Mouse (Mus musculus) lung, postnatal 14 days (tissue): Measurements from ENCODE around the gene Adgrg3.

Experiments used
- DNase-seq: peaks from one replicate; pipeline ENCODE4 v3.0.0; 2021

Adgrg3 gene

GRCm38 (mm10) chr8:94992996-94993724, 24.3 kb upstream of the Adgrg3 start:
- DNase-seq = no peak

- peak; percentile 44 for DNase-seq
These were observed 23.5 kb upstream of the Adgrg3 start for GRCm38 (mm10) chr8:94994006-94994405.

GRCm38 (mm10) chr8:94994510-94994909, 23.0 kb upstream of the Adgrg3 start:
- no peak for DNase-seq

GRCm38 (mm10) chr8:94995336-94995893, 22.1 kb upstream of the Adgrg3 start:
- no peak for DNase-seq

GRCm38 (mm10) chr8:94996037-94996436, 21.5 kb upstream of the Adgrg3 start:
- no peak for DNase-seq

GRCm38 (mm10) chr8:94996899-94997856, 20.3 kb upstream of the Adgrg3 start:
- DNase-seq = no peak

- no peak for DNase-seq
These were observed 19.6 kb upstream of the Adgrg3 start for GRCm38 (mm10) chr8:94997857-94998243.

- DNase-seq = no peak
These were observed 19.1 kb upstream of the Adgrg3 start for GRCm38 (mm10) chr8:94998431-94998830.

GRCm38 (mm10) chr8:94999004-94999403, 18.5 kb upstream of the Adgrg3 start:
- no peak for DNase-seq

GRCm38 (mm10) chr8:94999956-95000355, 17.5 kb upstream of the Adgrg3 start:
- DNase-seq = peak; percentile 52

GRCm38 (mm10) chr8:95000684-95001083, 16.8 kb upstream of the Adgrg3 start:
- DNase-seq = peak; percentile 71

GRCm38 (mm10) chr8:95001165-95001564, 16.3 kb upstream of the Adgrg3 start:
- DNase-seq = no peak

- DNase-seq = peak; percentile 83
These were observed 15.8 kb upstream of the Adgrg3 start for GRCm38 (mm10) chr8:95001655-95002054.

GRCm38 (mm10) chr8:95002089-95002655, 15.3 kb upstream of the Adgrg3 start:
- no peak for DNase-seq

- DNase-seq = no peak
These were observed 5.0 kb upstream of the Adgrg3 start for GRCm38 (mm10) chr8:95012442-95012919.

- no peak for DNase-seq
These were observed 1.6 kb upstream of the Adgrg3 start for GRCm38 (mm10) chr8:95015866-95016265.

- no peak for DNase-seq
These were observed 808 bp upstream of the Adgrg3 start for GRCm38 (mm10) chr8:95016684-95017083.

GRCm38 (mm10) chr8:95017969-95018635, 610 bp downstream of the Adgrg3 start:
- no peak for DNase-seq

GRCm38 (mm10) chr8:95020293-95020777, 2.8 kb downstream of the Adgrg3 start:
- peak; percentile 41 for DNase-seq

GRCm38 (mm10) chr8:95020821-95021220, 3.3 kb downstream of the Adgrg3 start:
- no peak for DNase-seq

GRCm38 (mm10) chr8:95023201-95023600, 5.7 kb downstream of the Adgrg3 start:
- DNase-seq = no peak

GRCm38 (mm10) chr8:95024387-95024786, 6.9 kb downstream of the Adgrg3 start:
- DNase-seq = no peak
